Mouse (Mus musculus) testis, adult 2 months (tissue): ENCODE data around the gene Tecpr2.

Source experiments
- CTCF ChIP-seq: fragments of 200-500 bp; IDR thresholded peaks from 2 replicates; pipeline ENCODE4 v1.5.1; 2012; ENCODE audit warnings: low read depth, mild to moderate bottlenecking, inconsistent platforms, low read length, moderate library complexity; ENCODE audit not compliant: control insufficient read depth, insufficient read depth, insufficient replicate concordance
- POLR2A ChIP-seq: fragments of 200-500 bp; IDR thresholded peaks from 2 replicates; pipeline ENCODE4 v1.6.1; 2012; ENCODE audit warnings: low read depth, mild to moderate bottlenecking, inconsistent platforms, low read length, moderate library complexity; ENCODE audit not compliant: control insufficient read depth

- TF ChIP-seq POLR2A, result no peak
- no peak for TF ChIP-seq CTCF
Measured at GRCm38 (mm10) chr12:110915761-110916160, 26.7 kb downstream of the Tecpr2 start.
